Mouse (Mus musculus): ENCODE measurements around the gene Grwd1. TPM values are rescaled to one million over a fixed set of nuclear protein-coding genes. Genes with fewer than 3 reads are reported as not detected.

Grwd1 gene
- polyA plus RNA-seq, 1 experiment from 2014 or later = 84.8 TPM

DNA sequence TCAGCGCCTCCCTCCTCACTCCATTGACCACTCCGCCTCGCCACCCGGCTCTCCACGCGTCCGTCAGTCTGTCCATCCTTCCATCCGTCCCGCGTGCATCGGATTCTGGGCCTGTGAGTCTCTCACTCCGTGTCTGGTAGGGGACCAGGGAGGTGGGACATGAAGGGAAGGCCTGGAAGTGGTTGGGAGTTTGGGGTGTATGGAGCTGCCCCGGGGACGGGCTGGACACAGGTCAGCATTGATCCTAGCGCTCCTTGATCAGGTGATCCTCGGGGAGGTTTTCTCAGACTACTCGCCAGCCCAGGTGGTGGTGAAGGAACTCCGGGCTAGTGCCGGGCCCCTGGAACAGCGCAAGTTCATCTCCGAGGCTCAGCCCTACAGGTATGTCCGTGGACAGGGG, 43.1 kb downstream of the Grwd1 start:
- Histone ChIP-seq H3K4me3 (ENCODE audit: low read depth, low read length) (no peak overlapping the region), H3K27ac (ENCODE audit: low read depth, low read length) (no peak overlapping the region), H3K9ac (ENCODE audit: low read length) (no peak overlapping the region), H3K27me3 (ENCODE audit: control insufficient read depth, insufficient read depth, low read length) (no peaks in the 10 kb centered on the region), H3K4me1 (replicated peaks; ENCODE audit: control insufficient read depth, insufficient read depth, low read length) (peaks cover 20% of the 10 kb centered on the region), H3K36me3 (ENCODE audit: control insufficient read depth, insufficient read depth, low read length) (peaks cover 15% of the 10 kb centered on the region), H3K9me3 (ENCODE audit: control insufficient read depth, low read length) (no peaks in the 10 kb centered on the region), H3K4me2 (ENCODE audit: low read depth, low read length, severe bottlenecking) (no peak overlapping the region)
- WGBS = 90% methylated on average over 22 of the region's 22 CpGs
- DNase-seq (ENCODE audit: low spot score) = peak; percentile 49
- no peak for ATAC-seq (replicated peaks; ENCODE audit: low FRiP score)

DNA sequence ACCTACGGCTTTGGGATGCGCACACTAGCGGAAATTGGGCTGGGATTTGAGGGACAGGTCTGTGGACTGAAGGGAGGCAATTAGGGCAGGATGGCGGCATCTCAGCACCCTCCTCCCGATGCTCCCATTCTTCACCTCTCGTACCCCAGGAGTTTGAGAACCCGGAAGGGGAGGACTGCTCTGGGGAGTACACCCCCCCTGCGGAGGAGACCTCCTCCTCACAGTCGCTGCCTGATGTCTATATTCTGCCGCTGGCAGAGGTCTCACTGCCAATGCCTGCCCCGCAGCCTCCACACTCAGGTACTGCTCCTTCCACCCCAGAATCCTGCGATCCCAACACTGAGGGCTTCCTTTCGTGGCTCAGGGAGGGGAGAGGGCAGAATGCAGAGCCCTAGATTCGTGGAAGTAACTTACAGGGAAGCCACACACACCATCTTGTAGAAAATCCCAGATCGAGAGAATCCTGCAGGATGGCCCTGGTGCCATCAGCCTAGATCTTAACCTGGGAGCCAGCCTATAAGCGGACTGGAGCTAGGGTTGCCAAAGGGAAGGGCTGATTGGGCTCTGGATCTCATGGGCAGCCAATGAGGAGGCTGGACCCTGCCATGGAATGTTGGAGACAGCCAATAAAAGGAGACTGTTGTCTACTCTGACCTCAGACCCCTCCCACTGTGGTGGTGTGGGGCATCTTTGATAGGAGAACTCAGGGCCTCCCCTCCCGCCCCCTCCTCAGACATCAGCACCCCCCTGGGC, 43.9 kb downstream of the Grwd1 start:
- DNase-seq (ENCODE audit: low spot score) (peak; percentile 75), ATAC-seq (replicated peaks; ENCODE audit: low FRiP score) (peak; percentile 11; the same call in 1 of the 2 replicates)
- H3K4me2 ChIP-seq (ENCODE audit: low read depth, low read length, severe bottlenecking) = peak overlapping the region; percentile 88
- H3K27me3 ChIP-seq (ENCODE audit: control insufficient read depth, insufficient read depth, low read length) = no peaks in the 10 kb centered on the region
- peaks cover 15% of the 10 kb centered on the region for H3K36me3 ChIP-seq (ENCODE audit: control insufficient read depth, insufficient read depth, low read length)
- H3K9me3 ChIP-seq (ENCODE audit: control insufficient read depth, low read length) = no peaks in the 10 kb centered on the region
- H3K4me3 ChIP-seq (ENCODE audit: low read depth, low read length) = peak overlapping the region; percentile 92
- no peak overlapping the region for H3K27ac ChIP-seq (ENCODE audit: low read depth, low read length)
- peak overlapping the region; percentile 85 for H3K9ac ChIP-seq (ENCODE audit: low read length)
- 10% methylated on average over 17 of the region's 17 CpGs for WGBS
- H3K4me1 ChIP-seq (replicated peaks; ENCODE audit: control insufficient read depth, insufficient read depth, low read length) = peaks cover 20% of the 10 kb centered on the region

DNA sequence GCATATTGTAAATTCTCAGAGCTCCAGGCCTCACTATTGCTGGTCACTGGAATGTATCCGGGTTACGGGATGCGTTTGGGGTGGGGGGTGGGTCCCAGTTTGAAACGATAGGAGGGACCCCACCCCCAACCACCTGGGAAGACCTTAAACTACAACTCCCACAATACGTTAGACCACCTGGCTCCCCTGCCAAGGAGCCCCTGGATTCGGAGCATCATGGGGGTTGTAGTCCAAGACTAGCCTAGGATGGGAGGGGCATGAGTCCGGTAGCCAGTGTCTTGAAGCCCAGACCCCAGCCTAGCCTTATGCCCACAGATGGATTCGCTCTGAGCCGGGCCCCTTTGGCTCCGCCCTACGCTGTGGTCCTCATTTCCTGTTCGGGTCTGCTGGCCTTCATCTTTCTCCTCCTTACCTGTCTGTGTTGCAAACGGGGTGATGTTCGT, 44.6 kb downstream of the Grwd1 start:
- H3K9me3 ChIP-seq (ENCODE audit: control insufficient read depth, low read length) = no peaks in the 10 kb centered on the region
- ATAC-seq (replicated peaks; ENCODE audit: low FRiP score) = peak; percentile 70
- H3K9ac ChIP-seq (ENCODE audit: low read length) = peak overlapping the region; percentile 85
- H3K4me2 ChIP-seq (ENCODE audit: low read depth, low read length, severe bottlenecking) = peak overlapping the region; percentile 88
- peaks cover 20% of the 10 kb centered on the region for H3K4me1 ChIP-seq (replicated peaks; ENCODE audit: control insufficient read depth, insufficient read depth, low read length)
- under 1% methylated on average over 14 of the region's 14 CpGs for WGBS
- DNase-seq (ENCODE audit: low spot score) = peak; percentile 83
- peak overlapping the region; percentile 92 for H3K4me3 ChIP-seq (ENCODE audit: low read depth, low read length)
- H3K36me3 ChIP-seq (ENCODE audit: control insufficient read depth, insufficient read depth, low read length) = peaks cover 15% of the 10 kb centered on the region
- H3K27ac ChIP-seq (ENCODE audit: low read depth, low read length) = no peak overlapping the region; the same call in 1 of the 2 replicates
- no peaks in the 10 kb centered on the region for H3K27me3 ChIP-seq (ENCODE audit: control insufficient read depth, insufficient read depth, low read length)

DNA sequence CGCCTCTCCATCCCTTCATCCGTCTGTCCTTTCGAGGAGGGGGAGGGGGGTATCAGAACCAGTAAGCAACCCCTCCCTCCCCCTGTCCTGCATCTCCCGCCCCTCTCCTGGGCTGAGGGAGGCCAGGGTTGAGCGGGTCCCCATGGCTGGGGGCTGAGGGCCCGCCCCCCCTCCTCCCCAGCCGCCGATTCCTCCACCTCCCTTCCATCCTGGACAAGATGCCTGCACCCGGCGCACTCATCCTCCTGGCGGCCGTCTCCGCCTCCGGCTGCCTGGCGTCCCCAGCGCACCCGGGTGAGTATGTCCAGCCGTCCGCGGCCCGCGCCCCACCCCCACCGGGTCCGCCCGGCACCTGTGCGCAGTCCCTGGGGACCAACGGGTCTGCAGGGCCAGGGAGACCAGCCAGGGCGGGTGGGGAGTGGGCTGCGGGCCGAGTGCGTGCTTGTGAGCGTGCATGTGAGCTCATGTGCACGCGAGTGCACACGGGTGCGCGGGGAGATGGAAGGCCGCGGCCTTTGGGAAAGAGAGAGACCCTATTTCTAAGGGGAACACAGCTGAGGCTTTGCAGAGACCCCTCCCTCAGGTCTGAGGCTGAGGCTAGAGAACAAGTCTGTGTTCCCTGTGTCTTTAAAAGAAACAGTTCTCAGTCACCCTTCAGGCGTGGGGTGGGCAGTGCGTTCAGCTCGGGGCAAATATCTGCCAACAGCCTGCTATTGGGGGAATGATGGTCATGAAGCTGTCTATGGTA, 45.2 kb downstream of the Grwd1 start:
- peak overlapping the region; percentile 92 for H3K4me3 ChIP-seq (ENCODE audit: low read depth, low read length)
- H3K27ac ChIP-seq (ENCODE audit: low read depth, low read length) = peak overlapping the region; percentile 63
- peak overlapping the region; percentile 85 for H3K9ac ChIP-seq (ENCODE audit: low read length)
- WGBS = under 1% methylated on average over 41 of the region's 42 CpGs
- peaks cover 15% of the 10 kb centered on the region for H3K36me3 ChIP-seq (ENCODE audit: control insufficient read depth, insufficient read depth, low read length)
- H3K4me2 ChIP-seq (ENCODE audit: low read depth, low read length, severe bottlenecking) = peak overlapping the region; percentile 88
- no peaks in the 10 kb centered on the region for H3K27me3 ChIP-seq (ENCODE audit: control insufficient read depth, insufficient read depth, low read length)
- H3K4me1 ChIP-seq (replicated peaks; ENCODE audit: control insufficient read depth, insufficient read depth, low read length) = peaks cover 20% of the 10 kb centered on the region
- H3K9me3 ChIP-seq (ENCODE audit: control insufficient read depth, low read length) = no peaks in the 10 kb centered on the region
- ATAC-seq (replicated peaks; ENCODE audit: low FRiP score) = peak; percentile 51
- DNase-seq (ENCODE audit: low spot score) = peak; percentile 85

DNA sequence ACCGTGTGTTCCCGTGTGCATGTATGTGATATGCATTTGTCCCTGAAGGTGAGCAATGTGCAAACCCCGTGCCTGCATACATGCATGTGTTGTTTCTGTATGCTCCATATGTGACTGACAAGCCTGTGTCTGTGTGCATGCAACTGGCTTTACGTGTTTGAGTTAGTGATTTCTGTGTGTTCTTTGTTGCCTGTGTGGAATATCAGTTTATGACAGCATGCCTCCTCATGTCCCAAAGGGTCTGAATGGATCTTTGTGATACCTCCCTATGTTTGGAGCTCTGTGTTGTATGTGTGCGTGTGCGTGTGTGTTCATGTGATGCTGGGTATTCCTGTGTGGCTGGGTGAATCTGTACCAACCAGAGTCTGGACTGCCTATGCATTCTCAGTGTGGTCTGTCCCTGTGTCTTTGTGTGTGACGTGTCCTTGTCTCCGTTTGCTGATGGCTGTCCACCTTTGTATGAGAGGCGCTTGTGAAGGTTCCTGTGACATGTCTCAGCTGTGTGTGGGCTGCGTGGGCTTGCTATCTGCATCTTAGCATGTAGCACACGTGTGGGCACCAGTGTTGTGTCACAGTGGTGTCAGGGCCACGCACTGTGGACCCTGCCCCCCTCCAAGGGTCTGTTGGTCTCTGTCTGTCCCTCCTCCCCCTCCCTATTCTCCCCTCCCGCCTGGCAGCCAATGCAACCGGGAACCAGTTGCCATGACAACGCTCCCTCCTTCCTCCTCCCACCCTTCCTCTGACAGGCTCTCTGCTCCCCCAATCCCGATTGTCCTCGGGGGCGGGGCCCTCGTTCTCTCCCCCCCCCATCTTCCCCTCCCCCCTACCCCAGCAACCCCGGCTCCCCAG, 46.0 kb downstream of the Grwd1 start, which contains the start of gene Sult2b1:
Gene Sult2b1, minus strand, starts transcription at position 146 of the 849 bp plus-strand sequence.
- Histone ChIP-seq H3K27me3 (ENCODE audit: control insufficient read depth, insufficient read depth, low read length) (no peaks in the 10 kb centered on the region), H3K9me3 (ENCODE audit: control insufficient read depth, low read length) (no peaks in the 10 kb centered on the region), H3K4me3 (ENCODE audit: low read depth, low read length) (peak within 1 kb of the TSS; percentile 92), H3K27ac (ENCODE audit: low read depth, low read length) (peak within 1 kb of the TSS; percentile 63), H3K36me3 (ENCODE audit: control insufficient read depth, insufficient read depth, low read length) (peaks cover 9% of the 10 kb centered on the region), H3K4me2 (ENCODE audit: low read depth, low read length, severe bottlenecking) (peak within 1 kb of the TSS; percentile 88), H3K4me1 (replicated peaks; ENCODE audit: control insufficient read depth, insufficient read depth, low read length) (peaks cover 20% of the 10 kb centered on the region), H3K9ac (ENCODE audit: low read length) (peak within 1 kb of the TSS; percentile 85)
- DNase-seq (ENCODE audit: low spot score) (peak; percentile 95), ATAC-seq (replicated peaks; ENCODE audit: low FRiP score) (peak; percentile 47)
- WGBS = 20% methylated on average over 20 of the region's 20 CpGs

DNA sequence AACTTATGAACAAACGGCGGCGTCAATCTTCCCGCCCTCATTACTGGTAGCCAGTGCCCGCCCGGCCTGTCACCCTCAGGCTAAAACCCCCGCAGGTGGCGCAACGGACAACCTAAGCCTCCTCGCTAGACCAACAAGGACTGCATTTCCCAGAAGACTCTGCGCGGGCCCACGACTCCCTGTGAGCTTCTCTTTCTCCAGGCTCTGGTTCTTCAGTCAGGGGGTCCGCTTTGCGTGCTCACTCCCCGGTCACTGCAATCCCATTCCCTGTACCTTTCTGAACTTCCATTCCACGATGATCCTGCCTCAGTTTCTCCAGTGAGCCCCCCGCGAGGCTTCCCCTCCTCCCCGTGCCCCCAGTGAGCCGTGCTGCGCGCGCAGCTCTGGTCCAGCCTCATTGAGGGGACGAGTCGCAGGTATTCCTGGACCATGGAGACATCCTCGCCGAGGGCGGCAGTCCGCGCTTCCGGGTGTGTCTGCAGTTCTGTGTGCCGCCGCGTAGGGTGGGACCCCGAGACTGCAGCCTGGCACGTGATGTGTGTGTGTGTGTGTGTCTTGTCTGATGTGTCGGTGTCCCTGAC, 47.1 kb downstream of the Grwd1 start, which contains the start of gene Lmtk3:
Gene Lmtk3, plus strand, starts transcription at position 228 of the 581 bp plus-strand sequence.
- peak within 1 kb of the TSS; percentile 63 for H3K27ac ChIP-seq (ENCODE audit: low read depth, low read length)

DNA sequence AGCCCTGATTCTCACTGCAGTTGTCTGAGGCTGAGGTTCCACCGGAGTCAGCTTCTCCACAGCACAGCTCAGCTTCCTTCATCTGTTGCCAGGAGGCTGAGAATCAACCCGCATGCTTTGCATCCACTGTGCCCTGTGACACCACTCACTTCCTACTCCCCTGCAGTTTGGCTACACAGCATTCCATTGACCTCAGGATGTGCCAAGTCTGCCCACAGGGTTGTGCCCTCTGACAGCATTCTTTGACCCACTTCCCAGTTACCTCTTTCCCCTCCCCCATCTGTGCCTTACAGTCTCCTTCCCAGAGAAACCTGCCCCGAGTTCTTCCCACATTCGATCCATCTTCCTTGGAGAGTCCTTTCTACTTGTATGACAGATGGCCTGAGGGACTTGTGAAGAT, 48.5 kb downstream of the Grwd1 start:
- Histone ChIP-seq H3K4me3 (ENCODE audit: low read depth, low read length) (no peak overlapping the region), H3K4me2 (ENCODE audit: low read depth, low read length, severe bottlenecking) (no peak overlapping the region), H3K36me3 (ENCODE audit: control insufficient read depth, insufficient read depth, low read length) (no peaks in the 10 kb centered on the region), H3K27me3 (ENCODE audit: control insufficient read depth, insufficient read depth, low read length) (0 out of 2 replicates have a peak, but pooled peaks cover 2% of the 10 kb centered on the region), H3K4me1 (replicated peaks; ENCODE audit: control insufficient read depth, insufficient read depth, low read length) (peaks cover 23% of the 10 kb centered on the region), H3K9ac (ENCODE audit: low read length) (no peak overlapping the region), H3K9me3 (ENCODE audit: control insufficient read depth, low read length) (no peaks in the 10 kb centered on the region), H3K27ac (ENCODE audit: low read depth, low read length) (no peak overlapping the region)
- ATAC-seq (replicated peaks; ENCODE audit: low FRiP score) (no peak), DNase-seq (ENCODE audit: low spot score) (no peak)
- WGBS = 85% methylated on average over 4 of the region's 4 CpGs

More for the DNA sequence above, 47.1 kb downstream of the Grwd1 start, which contains the start of gene Lmtk3:
- Histone ChIP-seq H3K4me1 (replicated peaks; ENCODE audit: control insufficient read depth, insufficient read depth, low read length) (peaks cover 25% of the 10 kb centered on the region), H3K9me3 (ENCODE audit: control insufficient read depth, low read length) (no peaks in the 10 kb centered on the region), H3K36me3 (ENCODE audit: control insufficient read depth, insufficient read depth, low read length) (peaks cover 3% of the 10 kb centered on the region; the same call in 1 of the 2 replicates), H3K4me3 (ENCODE audit: low read depth, low read length) (peak within 1 kb of the TSS; percentile 92), H3K27me3 (ENCODE audit: control insufficient read depth, insufficient read depth, low read length) (0 out of 2 replicates have a peak, but pooled peaks cover 2% of the 10 kb centered on the region), H3K9ac (ENCODE audit: low read length) (peak within 1 kb of the TSS; percentile 70), H3K4me2 (ENCODE audit: low read depth, low read length, severe bottlenecking) (peak within 1 kb of the TSS; percentile 88)
- ATAC-seq (replicated peaks; ENCODE audit: low FRiP score) = peak; percentile 20
- WGBS = under 1% methylated on average over 38 of the region's 38 CpGs
- peak; percentile 87 for DNase-seq (ENCODE audit: low spot score)

Measured in forebrain, embryonic 11.5 days (tissue).